Mouse (Mus musculus) telencephalon, adult 2 months (tissue): ENCODE measurements at regions not wholly inside any gene's neighbourhood (a gene's known extent, or its start where the extent isn't known, plus 50 kb on each side); places are given as distances from the start of the nearest gene placed in this dataset.
"Not testable (repeated sequence)": the region's sequence is repeated elsewhere in the genome, so short reads cannot be mapped to it uniquely, and the experiment has no call there.

ENCODE experiments used
- DNase-seq: peaks from one replicate; pipeline ENCODE4 v3.0.0-alpha.2; 2011; ENCODE audit warnings: low read depth, low spot score

GRCm38 (mm10) chr1:112245437-112245836 lies 380.7 kb upstream of the Dsel start:
- DNase-seq, result no peak

- DNase-seq, result not testable (repeated sequence)
Measured at GRCm38 (mm10) chr1:112225531-112225930, 360.8 kb upstream of the Dsel start.

GRCm38 (mm10) chr1:112192604-112193003 lies 327.9 kb upstream of the Dsel start:
- peak; percentile 33 for DNase-seq

- DNase-seq, result no peak
Measured at GRCm38 (mm10) chr1:112180446-112180845, 315.7 kb upstream of the Dsel start.
